Mouse (Mus musculus) intestine, embryonic 14.5 days (tissue): ENCODE results near the gene Gjb2. TPM values are rescaled to one million over a fixed set of nuclear protein-coding genes. Genes with fewer than 3 reads are reported as not detected.

ENCODE experiments used
- ATAC-seq: fragments of 200-750 bp; cut with Nextera tagmentation; replicated peaks from 2 replicates; pipeline ENCODE4 v1.8.0; 2017; ENCODE audit warnings: low read depth, moderate number of reproducible peaks, moderate TSS enrichment, moderate library complexity; ENCODE audit not compliant: low FRiP score, low TSS enrichment
- DNase-seq: peaks from one replicate; pipeline ENCODE4 v3.0.0-alpha.2; 2018; ENCODE audit warnings: low spot score
- H3K27ac ChIP-seq: fragments of 300-500 bp; sonication (generic); 2 replicates; pipeline ENCODE4 v1.5.1; 2014; ENCODE audit warnings: low read depth, mild to moderate bottlenecking, control low read depth
- H3K27me3 ChIP-seq: fragments of 300-500 bp; sonication (generic); replicated peaks from 2 replicates; pipeline ENCODE4 v1.6.1; 2014; ENCODE audit warnings: low read length, control low read depth; ENCODE audit not compliant: control insufficient read depth, insufficient read depth
- H3K36me3 ChIP-seq: fragments of 300-500 bp; sonication (generic); 2 replicates; pipeline ENCODE4 v1.6.1; 2014; ENCODE audit warnings: low read length, control low read depth; ENCODE audit not compliant: control insufficient read depth, insufficient read depth
- H3K4me1 ChIP-seq: fragments of 300-500 bp; sonication (generic); replicated peaks from 2 replicates; pipeline ENCODE4 v1.6.1; 2014; ENCODE audit warnings: low read length, control low read depth, mixed read lengths; ENCODE audit not compliant: control insufficient read depth, insufficient read depth
- H3K4me2 ChIP-seq: fragments of 300-500 bp; sonication (generic); 2 replicates; pipeline ENCODE4 v1.6.1; 2014; ENCODE audit warnings: low read length
- H3K4me3 ChIP-seq: fragments of 300-500 bp; sonication (generic); 2 replicates; pipeline ENCODE4 v1.5.1; 2014; ENCODE audit warnings: low read depth, low read length, control low read depth, mixed read lengths
- H3K9ac ChIP-seq: fragments of 300-500 bp; sonication (generic); 2 replicates; pipeline ENCODE4 v1.6.1; 2014; ENCODE audit warnings: mild to moderate bottlenecking, low read length
- H3K9me3 ChIP-seq: fragments of 300-500 bp; sonication (generic); 2 replicates; pipeline ENCODE4 v1.6.1; 2016; ENCODE audit warnings: low read length, control low read depth; ENCODE audit not compliant: control insufficient read depth
- WGBS: fragments of 180-500 bp; shearing (Covaris S2); extraction: QIAGEN DNeasy Blood & Tissue Kit; methylation state at CpG from one replicate; pipeline ENCODE4 v1.1.7; 2014; 5-methylcytosine and 5-hydroxymethylcytosine counted together
- polyA plus RNA-seq: library from polyadenylated mRNA; unstranded; fragments of >200 nt; fragmentation: Nextera tagmentation; extraction: Ambion mirVana; gene quantifications from 2 replicates; pipeline ENCODE4 v1.2.1, GENCODE M21; 2014

Gene Gjb2
- polyA plus RNA-seq, 1 experiment from 2014 or later = 3.7 TPM

DNA sequence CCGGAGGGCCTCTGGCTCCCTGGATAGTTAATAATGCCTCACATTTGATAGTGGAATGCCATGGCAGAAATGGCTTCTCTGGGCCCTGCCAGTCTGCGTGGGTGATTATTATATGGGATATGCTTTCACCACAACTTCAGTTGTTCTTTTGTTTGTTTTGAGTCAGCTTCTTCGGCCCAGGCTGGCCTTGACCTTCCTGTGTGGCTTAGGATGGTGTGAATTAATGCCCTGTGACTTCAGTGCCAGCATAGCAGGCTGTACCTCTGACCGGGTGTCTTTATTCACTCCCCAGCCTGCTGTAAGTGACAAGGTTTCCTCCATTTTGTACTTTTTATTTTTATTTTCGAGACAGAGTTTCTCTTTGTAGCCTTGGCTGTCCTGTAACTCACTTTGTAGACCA, 3.4 kb upstream of the Gjb2 start:
- ATAC-seq = no peak

DNA sequence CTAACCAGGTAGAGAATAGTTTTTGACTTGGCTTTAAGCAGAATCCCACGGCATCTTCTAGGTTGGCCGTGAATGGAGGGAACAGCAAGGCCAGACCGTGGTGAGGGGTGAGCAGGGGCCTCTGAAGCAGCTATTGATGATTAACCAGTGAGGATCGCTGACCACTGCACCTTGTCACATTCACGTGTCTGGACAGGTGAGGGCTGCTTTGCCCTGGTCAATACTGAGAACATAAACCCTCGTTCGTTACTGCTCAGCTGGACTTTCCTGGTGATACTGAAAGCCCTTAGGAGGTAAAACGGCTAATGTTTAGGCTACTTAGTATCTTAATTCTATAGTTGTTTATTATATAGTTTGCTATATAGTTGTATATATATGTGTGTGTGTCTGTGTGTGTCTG, 2.6 kb upstream of the Gjb2 start:
- peaks cover 50% of the 10 kb centered on the region for H3K27me3 ChIP-seq
- ATAC-seq = no peak
- H3K4me3 ChIP-seq = no peak overlapping the region
- DNase-seq = no peak
- no peaks in the 10 kb centered on the region for H3K9me3 ChIP-seq
- no peak overlapping the region for H3K27ac ChIP-seq
- H3K4me1 ChIP-seq = 0 out of 2 replicates have a peak, but pooled peaks cover 4% of the 10 kb centered on the region
- no peak overlapping the region for H3K4me2 ChIP-seq
- 63% methylated on average over 8 of the region's 8 CpGs for WGBS
- H3K9ac ChIP-seq = no peak overlapping the region
- no peaks in the 10 kb centered on the region for H3K36me3 ChIP-seq

More for the DNA sequence above, 3.4 kb upstream of the Gjb2 start:
- Histone ChIP-seq H3K4me3 (no peak overlapping the region), H3K9ac (no peak overlapping the region), H3K27ac (no peak overlapping the region), H3K27me3 (peaks cover 44% of the 10 kb centered on the region), H3K36me3 (no peaks in the 10 kb centered on the region), H3K4me1 (0 out of 2 replicates have a peak, but pooled peaks cover 4% of the 10 kb centered on the region), H3K4me2 (no peak overlapping the region), H3K9me3 (no peaks in the 10 kb centered on the region)
- 65% methylated on average over 5 of the region's 5 CpGs for WGBS
- DNase-seq = no peak

DNA sequence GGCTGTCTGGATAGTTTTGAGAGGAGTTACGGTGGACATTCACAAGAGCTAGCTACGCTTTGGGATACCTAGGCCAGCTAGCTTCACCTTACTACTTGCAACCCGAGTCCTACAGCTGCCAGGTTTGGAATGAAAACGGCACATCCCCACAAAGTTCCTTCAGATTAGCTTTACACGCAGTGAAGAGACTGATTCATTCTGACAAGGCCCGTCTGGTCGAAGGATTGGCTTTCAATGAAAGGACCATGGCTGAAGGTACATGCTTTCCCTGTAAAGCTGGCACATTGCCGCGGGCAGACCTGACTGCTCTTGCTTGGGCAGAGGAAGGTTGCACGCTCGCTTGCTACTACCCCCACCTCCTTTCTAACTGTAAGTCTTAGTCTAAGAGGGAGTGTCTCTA, 1.2 kb upstream of the Gjb2 start:
- Histone ChIP-seq H3K27me3 (peaks cover 54% of the 10 kb centered on the region), H3K4me2 (no peak overlapping the region), H3K4me1 (0 out of 2 replicates have a peak, but pooled peaks cover 4% of the 10 kb centered on the region), H3K36me3 (no peaks in the 10 kb centered on the region), H3K9me3 (no peaks in the 10 kb centered on the region), H3K4me3 (no peak overlapping the region), H3K9ac (no peak overlapping the region), H3K27ac (no peak overlapping the region)
- ATAC-seq = no peak
- peak; percentile 57 for DNase-seq
- WGBS = 59% methylated on average over 11 of the region's 11 CpGs

DNA sequence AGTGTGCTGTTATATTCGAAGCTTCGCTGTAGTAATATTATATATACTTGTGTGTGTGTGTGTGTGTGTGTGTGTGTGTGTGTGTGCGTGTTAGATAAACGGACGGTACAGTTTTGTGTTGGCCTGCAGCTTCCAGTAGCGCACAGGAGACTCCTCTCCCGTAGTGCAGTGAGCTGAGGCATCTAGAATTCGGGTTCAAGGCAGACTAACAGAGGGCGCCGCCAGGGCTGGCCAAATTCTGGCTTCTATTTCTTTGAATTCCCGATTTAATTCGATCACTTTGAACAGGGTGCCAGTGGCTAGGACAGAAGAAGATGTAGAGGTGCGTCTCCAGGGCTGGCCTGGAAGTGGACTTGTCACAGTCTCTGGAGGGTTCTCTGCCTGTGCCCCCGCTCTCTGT, 609 bp upstream of the Gjb2 start:
- no peak overlapping the region for H3K27ac ChIP-seq
- no peak for ATAC-seq
- peak overlapping the region; percentile 50; the same call in 1 of the 2 replicates for H3K4me3 ChIP-seq
- peak overlapping the region; percentile 99 for H3K4me2 ChIP-seq
- H3K4me1 ChIP-seq = 0 out of 2 replicates have a peak, but pooled peaks cover 4% of the 10 kb centered on the region
- H3K36me3 ChIP-seq = no peaks in the 10 kb centered on the region
- H3K9ac ChIP-seq = no peak overlapping the region
- H3K27me3 ChIP-seq = peaks cover 54% of the 10 kb centered on the region
- H3K9me3 ChIP-seq = no peaks in the 10 kb centered on the region
- WGBS = 16% methylated on average over 14 of the region's 14 CpGs
- DNase-seq = peak; percentile 56

DNA sequence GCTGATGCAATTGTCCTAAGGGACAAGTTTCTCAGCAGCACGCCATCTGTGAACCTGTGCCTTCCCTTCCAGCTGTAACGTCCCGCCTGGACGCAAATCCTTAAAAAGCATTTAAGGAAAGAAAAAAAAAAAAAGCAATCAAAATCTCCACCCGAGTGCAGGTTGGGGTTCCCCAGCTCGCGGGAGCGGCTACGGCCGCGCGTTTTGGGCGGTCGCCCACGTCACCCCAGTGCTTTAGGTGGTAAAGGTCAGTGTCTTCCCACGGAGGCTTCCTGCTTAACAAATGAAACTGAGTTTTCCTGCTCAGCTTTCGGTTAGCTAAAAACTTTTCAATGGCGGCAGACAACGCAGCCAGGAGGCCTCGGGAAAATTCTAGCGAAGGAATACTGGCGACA, 794 bp downstream of the Gjb2 start:
- Histone ChIP-seq H3K9ac (peak overlapping the region; percentile 43; the same call in 1 of the 2 replicates), H3K9me3 (no peaks in the 10 kb centered on the region), H3K4me1 (0 out of 2 replicates have a peak, but pooled peaks cover 4% of the 10 kb centered on the region), H3K27ac (no peak overlapping the region), H3K36me3 (no peaks in the 10 kb centered on the region), H3K27me3 (peaks cover 54% of the 10 kb centered on the region), H3K4me2 (peak overlapping the region; percentile 99), H3K4me3 (peak overlapping the region; percentile 50)
- 5% methylated on average over 22 of the region's 22 CpGs for WGBS
- ATAC-seq = no peak
- DNase-seq = peak; percentile 71

DNA sequence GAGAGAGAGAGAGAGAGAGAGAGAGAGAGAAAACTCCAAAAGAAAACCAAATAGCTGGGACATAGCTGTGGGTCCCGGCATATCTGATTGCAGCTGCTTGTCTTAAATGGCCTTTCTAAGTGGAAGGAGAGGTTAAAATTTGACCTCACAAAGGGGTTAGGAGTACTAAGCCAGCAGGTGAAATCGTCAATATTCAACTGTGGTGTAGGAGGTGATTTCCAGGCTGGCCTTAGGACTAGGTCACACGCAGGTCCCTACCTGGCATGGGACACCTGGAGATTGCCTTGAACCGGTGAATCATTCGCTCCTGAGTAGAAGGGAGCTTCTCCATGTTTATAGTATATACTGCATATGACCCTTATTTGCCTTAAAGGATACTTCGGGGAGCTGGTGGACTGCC, 1.4 kb downstream of the Gjb2 start:
- 0 out of 2 replicates have a peak, but pooled peaks cover 4% of the 10 kb centered on the region for H3K4me1 ChIP-seq
- no peak overlapping the region for H3K27ac ChIP-seq
- no peaks in the 10 kb centered on the region for H3K9me3 ChIP-seq
- H3K27me3 ChIP-seq = peaks cover 54% of the 10 kb centered on the region
- DNase-seq (no peak), ATAC-seq (no peak)
- H3K4me2 ChIP-seq = no peak overlapping the region; the same call in 1 of the 2 replicates
- no peak overlapping the region for H3K9ac ChIP-seq
- H3K36me3 ChIP-seq = no peaks in the 10 kb centered on the region
- H3K4me3 ChIP-seq = no peak overlapping the region
- WGBS = 52% methylated on average over 6 of the region's 6 CpGs

DNA sequence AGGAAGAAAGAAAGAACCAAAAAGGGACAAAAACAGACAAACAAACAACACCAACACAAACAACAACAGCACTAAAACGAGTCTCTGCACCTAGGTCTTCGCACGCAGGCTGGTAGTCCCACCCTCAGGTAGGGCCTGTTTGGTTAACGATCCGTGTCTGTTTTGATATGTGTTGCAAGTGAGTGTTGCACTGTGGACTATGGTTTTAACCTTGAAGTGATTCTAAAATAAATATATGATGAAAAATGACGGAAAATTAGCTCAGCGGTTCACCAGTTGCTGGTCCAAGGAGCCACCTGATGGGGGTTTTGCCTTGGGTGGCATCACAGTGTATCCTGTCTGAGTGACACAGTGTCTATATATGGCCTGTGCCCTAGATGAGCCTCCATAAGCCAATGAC, 2.9 kb downstream of the Gjb2 start:
- Histone ChIP-seq H3K4me3 (no peak overlapping the region), H3K9ac (no peak overlapping the region), H3K36me3 (no peaks in the 10 kb centered on the region), H3K4me1 (0 out of 2 replicates have a peak, but pooled peaks cover 4% of the 10 kb centered on the region), H3K27ac (no peak overlapping the region), H3K4me2 (no peak overlapping the region), H3K27me3 (peaks cover 47% of the 10 kb centered on the region), H3K9me3 (no peaks in the 10 kb centered on the region)
- WGBS = 72% methylated on average over 7 of the region's 7 CpGs
- no peak for DNase-seq
- ATAC-seq = no peak

DNA sequence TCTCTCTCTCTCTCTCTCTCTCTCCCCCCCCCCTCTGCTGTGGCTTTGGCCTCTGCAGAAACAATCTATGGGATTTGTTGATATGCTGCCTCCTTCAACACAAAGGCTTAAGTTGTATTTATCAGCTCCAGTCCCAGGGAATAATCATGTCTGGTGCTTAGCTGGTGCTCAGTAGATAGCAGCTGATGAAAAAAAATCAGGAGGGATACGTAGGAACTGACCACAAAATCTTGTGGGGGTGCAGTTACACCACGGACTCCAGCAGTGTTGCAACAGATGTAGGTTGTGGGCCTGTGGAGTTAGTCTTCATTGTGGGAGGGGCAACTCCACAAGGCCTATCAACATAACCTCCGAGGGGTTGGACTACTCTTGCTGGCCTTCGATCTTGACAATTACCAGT, 8.6 kb downstream of the Gjb2 start:
- ATAC-seq = no peak
- H3K4me1 ChIP-seq = no peaks in the 10 kb centered on the region
- WGBS = 65% methylated on average over 4 of the region's 4 CpGs

DNA sequence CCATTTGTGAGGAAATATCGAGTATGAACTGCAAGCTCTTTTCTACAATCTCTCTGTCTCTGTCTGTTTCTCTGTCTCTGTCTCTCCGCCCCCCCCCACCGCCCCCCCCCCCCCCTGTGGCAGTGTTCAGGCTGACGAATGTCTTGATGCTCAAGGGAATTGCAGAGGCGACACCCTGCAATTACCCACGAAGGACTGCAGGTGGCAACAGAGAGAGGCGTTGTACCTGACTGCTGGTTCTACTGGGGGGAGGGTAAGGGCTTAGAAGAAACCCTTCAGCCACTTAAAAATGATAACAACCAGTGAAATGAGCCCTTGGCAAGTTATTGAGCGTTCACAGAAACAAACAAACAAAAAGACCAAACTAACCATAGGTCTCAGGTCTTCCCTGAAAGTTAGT, 11.5 kb downstream of the Gjb2 start:
- H3K36me3 ChIP-seq = no peaks in the 10 kb centered on the region
- no peaks in the 10 kb centered on the region for H3K27me3 ChIP-seq
- no peak for ATAC-seq
- no peak overlapping the region for H3K9ac ChIP-seq
- no peaks in the 10 kb centered on the region for H3K9me3 ChIP-seq
- no peak overlapping the region for H3K4me2 ChIP-seq
- no peak overlapping the region for H3K27ac ChIP-seq
- no peaks in the 10 kb centered on the region for H3K4me1 ChIP-seq
- H3K4me3 ChIP-seq = no peak overlapping the region
- DNase-seq = peak; percentile 66
- 11% methylated on average over 8 of the region's 8 CpGs for WGBS

More for the DNA sequence above, 8.6 kb downstream of the Gjb2 start:
- no peak overlapping the region for H3K4me3 ChIP-seq
- DNase-seq = no peak
- no peaks in the 10 kb centered on the region for H3K27me3 ChIP-seq
- H3K9me3 ChIP-seq = no peaks in the 10 kb centered on the region
- H3K9ac ChIP-seq = no peak overlapping the region
- no peaks in the 10 kb centered on the region for H3K36me3 ChIP-seq
- H3K4me2 ChIP-seq = no peak overlapping the region
- H3K27ac ChIP-seq = no peak overlapping the region
